Mouse (Mus musculus) hindbrain, embryonic 10.5 days (tissue): ENCODE measurements around the gene Cd200r1. TPM values are rescaled to one million over a fixed set of nuclear protein-coding genes. Genes with fewer than 3 reads are reported as not detected.

Experiments
- DNase-seq: peaks from one replicate; pipeline ENCODE4 v3.0.0-alpha.2; 2017; ENCODE audit warnings: low spot score
- H3K27ac ChIP-seq: fragments of 300-500 bp; sonication (generic); 2 replicates; pipeline ENCODE4 v1.5.1; 2016; ENCODE audit warnings: mild to moderate bottlenecking, moderate library complexity
- H3K27me3 ChIP-seq: fragments of 300-500 bp; sonication (generic); 2 replicates; pipeline ENCODE4 v1.6.1; 2016; ENCODE audit warnings: mild to moderate bottlenecking; ENCODE audit not compliant: poor library complexity, insufficient read depth, severe bottlenecking
- H3K36me3 ChIP-seq: fragments of 300-500 bp; sonication (generic); 2 replicates; pipeline ENCODE4 v1.6.1; 2016; ENCODE audit warnings: mild to moderate bottlenecking, moderate library complexity
- H3K4me1 ChIP-seq: fragments of 300-500 bp; sonication (generic); replicated peaks from 2 replicates; pipeline ENCODE4 v1.6.1; 2016; ENCODE audit warnings: mild to moderate bottlenecking
- H3K4me3 ChIP-seq: fragments of 300-500 bp; sonication (generic); 2 replicates; pipeline ENCODE4 v1.5.1; 2016; ENCODE audit warnings: mild to moderate bottlenecking, moderate library complexity
- H3K9me3 ChIP-seq: fragments of 300-500 bp; sonication (generic); 2 replicates; pipeline ENCODE4 v1.6.1; 2016; ENCODE audit warnings: mild to moderate bottlenecking, moderate library complexity
- WGBS: fragments of 180-500 bp; shearing (Covaris S2); methylation state at CpG from one replicate; pipeline ENCODE4 v1.1.7; 2016; 5-methylcytosine and 5-hydroxymethylcytosine counted together
- polyA plus RNA-seq: library from polyadenylated mRNA; unstranded; fragments of >200 nt; fragmentation: Nextera tagmentation; extraction: Ambion mirVana; gene quantifications from 2 replicates; pipeline ENCODE4 v1.2.1, GENCODE M21; 2016

Gene Cd200r1
- polyA plus RNA-seq, 1 experiment from 2014 or later = 0.50 TPM

DNA sequence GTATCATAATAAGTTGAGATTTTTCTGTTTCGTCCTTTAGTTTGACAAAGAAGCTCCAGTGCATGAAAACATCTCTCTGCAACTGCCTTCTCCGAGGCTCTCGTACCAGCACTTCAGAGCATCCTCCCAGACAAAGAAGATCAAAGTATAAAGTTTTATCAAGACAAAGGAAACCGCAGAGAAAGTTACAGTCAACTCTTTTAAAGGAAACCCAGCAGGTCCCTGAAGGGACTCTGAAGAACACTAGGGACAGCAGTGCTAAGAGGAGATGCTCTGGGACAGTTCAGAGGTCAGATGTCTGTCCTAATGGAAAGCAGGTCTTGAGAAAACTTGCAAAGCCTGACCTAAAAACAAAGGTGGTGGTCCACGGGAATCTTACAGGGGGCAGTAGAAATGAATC lies 29.9 kb upstream of the Cd200r1 start:
- Histone ChIP-seq H3K4me3 (no peak overlapping the region), H3K27me3 (no peaks in the 10 kb centered on the region), H3K27ac (no peak overlapping the region), H3K9me3 (no peaks in the 10 kb centered on the region), H3K36me3 (peaks cover 95% of the 10 kb centered on the region), H3K4me1 (no peaks in the 10 kb centered on the region)
- DNase-seq = no peak
- WGBS = 90% methylated on average over 5 of the region's 5 CpGs

DNA sequence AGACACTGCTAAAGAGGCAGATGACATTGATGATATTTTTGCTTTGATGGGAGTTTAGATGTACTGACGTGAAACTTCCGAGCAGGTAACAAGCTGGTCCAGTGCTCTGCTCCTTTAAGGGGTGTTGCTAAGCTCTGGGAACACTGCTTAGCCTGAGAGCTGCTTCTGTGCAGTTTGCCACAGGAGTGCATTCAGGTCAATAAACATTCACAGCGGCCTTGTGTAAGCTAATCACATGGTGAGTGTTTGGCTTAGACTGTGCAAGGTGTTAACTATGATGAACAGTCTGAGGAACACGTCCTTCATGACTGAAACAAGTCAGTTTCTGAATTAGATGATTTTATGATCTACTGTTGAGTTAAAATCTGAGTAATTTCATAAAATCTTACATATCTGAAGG lies 29.4 kb upstream of the Cd200r1 start:
- H3K27me3 ChIP-seq = no peaks in the 10 kb centered on the region
- H3K27ac ChIP-seq = no peak overlapping the region
- peaks cover 94% of the 10 kb centered on the region for H3K36me3 ChIP-seq

DNA sequence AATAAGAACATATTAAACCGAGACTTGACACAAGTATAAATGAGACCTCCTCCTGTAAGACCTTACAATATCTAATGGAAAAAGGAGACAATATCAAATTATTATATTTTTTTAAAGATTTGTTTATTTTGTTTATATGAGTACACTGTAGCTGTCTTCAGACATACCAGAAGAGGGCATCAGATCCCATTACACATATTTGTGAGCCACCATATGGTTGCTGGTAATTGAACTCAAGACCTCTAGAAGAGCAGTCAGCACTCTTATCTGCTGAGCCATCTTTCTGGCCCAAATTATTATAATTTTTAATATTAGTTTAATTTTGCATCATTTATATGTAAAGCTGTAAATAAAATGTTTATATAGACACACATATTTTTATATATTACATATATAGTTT lies 22.8 kb upstream of the Cd200r1 start:
- Histone ChIP-seq H3K4me1 (peaks cover 16% of the 10 kb centered on the region), H3K9me3 (no peaks in the 10 kb centered on the region), H3K27ac (no peak overlapping the region), H3K27me3 (no peaks in the 10 kb centered on the region), H3K36me3 (peaks cover 42% of the 10 kb centered on the region), H3K4me3 (no peak overlapping the region)
- WGBS = 96% methylated on average over 1 of the region's 1 CpGs
- DNase-seq = no peak

More for the DNA sequence above, 29.4 kb upstream of the Cd200r1 start:
- DNase-seq = no peak
- no peaks in the 10 kb centered on the region for H3K4me1 ChIP-seq
- H3K9me3 ChIP-seq = no peaks in the 10 kb centered on the region
- H3K4me3 ChIP-seq = no peak overlapping the region
- WGBS = 88% methylated on average over 4 of the region's 4 CpGs

DNA sequence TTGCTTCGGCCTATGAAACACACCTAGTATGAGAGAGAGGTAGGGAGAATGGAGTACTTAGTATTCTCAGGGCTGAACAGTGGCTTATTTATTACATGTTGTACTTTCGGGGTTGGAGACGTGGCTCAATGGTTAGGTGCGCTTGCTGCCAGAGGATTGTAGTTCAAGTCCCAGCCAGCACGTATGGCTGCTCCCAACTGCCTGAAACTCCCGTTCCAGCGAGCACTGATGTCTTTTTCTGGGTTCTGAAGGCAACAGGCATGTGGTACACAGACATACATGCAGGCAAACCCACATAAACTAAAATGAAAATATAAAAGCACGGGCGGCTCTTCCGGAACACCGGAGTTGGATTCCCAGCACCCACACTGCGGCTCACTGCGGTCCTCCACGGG lies 20.1 kb upstream of the Cd200r1 start:
- H3K4me3 ChIP-seq = peak overlapping the region; percentile 89
- WGBS = 9% methylated on average over 14 of the region's 14 CpGs
- DNase-seq = no peak
- peak overlapping the region; percentile 95 for H3K27ac ChIP-seq
- H3K27me3 ChIP-seq = no peaks in the 10 kb centered on the region
- peaks cover 16% of the 10 kb centered on the region for H3K4me1 ChIP-seq
- no peaks in the 10 kb centered on the region for H3K9me3 ChIP-seq
- peaks cover 19% of the 10 kb centered on the region for H3K36me3 ChIP-seq

DNA sequence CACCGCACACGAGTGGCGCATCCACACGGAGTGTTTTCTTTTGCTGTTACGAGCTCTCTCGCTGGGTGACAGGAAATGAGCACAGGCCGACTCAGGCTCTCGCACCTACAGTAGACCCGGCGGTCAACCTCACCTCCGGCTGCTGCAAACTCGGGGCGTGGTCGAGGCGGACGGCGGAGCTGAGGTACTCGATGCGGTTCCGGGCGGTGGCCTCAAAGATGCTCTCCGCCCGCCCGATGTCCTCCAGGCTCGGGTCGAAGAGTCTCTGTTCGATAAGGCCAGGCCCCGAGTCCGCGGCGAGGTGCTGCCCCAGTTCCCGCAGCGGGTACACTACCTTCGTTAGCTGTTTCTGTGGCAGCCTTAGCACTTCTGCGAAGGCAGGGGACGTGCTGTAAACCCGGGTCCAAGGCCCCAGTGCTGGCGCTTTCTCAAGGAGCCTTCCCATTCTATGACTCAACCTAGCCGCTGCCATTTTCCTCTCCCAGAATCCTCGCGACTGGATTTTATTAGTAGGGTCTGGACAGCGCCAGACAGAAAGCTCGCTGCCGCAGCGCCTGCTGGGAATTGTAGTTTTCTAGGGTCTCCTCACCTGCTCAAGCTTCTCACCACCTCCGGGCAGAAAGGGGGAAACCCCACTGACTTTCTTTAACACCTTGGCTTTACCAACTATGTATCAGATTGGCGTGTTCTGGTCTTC lies 19.5 kb upstream of the Cd200r1 start, which contains the start of gene Gtpbp8:
TSS of gene Gtpbp8 (minus strand) at position 498 of the 697 bp plus-strand sequence.
- under 1% methylated on average over 47 of the region's 47 CpGs for WGBS
- no peaks in the 10 kb centered on the region for H3K27me3 ChIP-seq
- peak within 1 kb of the TSS; percentile 89 for H3K4me3 ChIP-seq
- peak within 1 kb of the TSS; percentile 95 for H3K27ac ChIP-seq
- peaks cover 16% of the 10 kb centered on the region for H3K4me1 ChIP-seq
- H3K36me3 ChIP-seq = peaks cover 14% of the 10 kb centered on the region
- no peaks in the 10 kb centered on the region for H3K9me3 ChIP-seq
- peak; percentile 85 for DNase-seq

DNA sequence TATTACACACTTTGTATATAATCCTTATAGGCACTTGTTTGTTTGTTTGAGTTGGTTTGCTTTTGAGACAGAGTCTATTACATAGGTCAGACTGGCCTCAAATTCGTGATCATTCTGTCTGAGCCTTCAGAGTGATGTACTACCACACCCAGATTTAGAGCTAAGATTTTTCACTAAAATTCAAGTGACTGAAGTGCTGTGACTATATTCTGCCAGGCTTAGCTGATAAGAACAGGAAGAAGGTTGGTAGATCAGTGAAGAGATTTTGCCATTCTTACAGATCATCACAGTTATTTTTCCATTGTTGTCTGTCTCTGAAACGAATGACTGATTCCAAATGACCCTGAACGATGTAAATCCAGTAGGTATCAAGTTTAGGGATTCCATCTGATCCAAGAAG lies 17.5 kb upstream of the Cd200r1 start:
- 66% methylated on average over 3 of the region's 3 CpGs for WGBS
- H3K27me3 ChIP-seq = no peaks in the 10 kb centered on the region
- DNase-seq = no peak
- H3K4me1 ChIP-seq = peaks cover 16% of the 10 kb centered on the region
- no peak overlapping the region for H3K27ac ChIP-seq
- H3K36me3 ChIP-seq = no peaks in the 10 kb centered on the region
- H3K4me3 ChIP-seq = no peak overlapping the region
- H3K9me3 ChIP-seq = no peaks in the 10 kb centered on the region

DNA sequence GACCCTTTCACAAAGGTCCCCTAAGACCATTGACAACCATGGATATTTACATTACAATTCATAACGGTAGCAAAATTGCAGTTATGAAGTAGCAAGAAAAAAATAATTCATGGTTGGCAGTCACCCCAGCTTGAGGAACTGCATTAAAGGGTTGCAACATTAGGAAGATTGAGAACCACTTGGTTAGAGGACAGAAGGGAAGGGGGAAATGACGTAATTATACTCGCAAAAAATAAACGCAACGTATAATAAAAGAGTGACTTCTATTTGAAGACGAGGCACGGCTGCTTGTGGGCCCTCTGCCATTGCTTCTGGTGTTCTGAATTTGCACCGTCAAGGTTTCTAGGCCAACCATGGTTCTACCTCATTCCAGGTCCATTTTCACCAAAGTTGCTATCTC lies 7.8 kb upstream of the Cd200r1 start:
- H3K27ac ChIP-seq = no peak overlapping the region
- no peak overlapping the region for H3K4me3 ChIP-seq
- 92% methylated on average over 8 of the region's 8 CpGs for WGBS
- H3K27me3 ChIP-seq = no peaks in the 10 kb centered on the region
- H3K4me1 ChIP-seq = no peaks in the 10 kb centered on the region
- H3K36me3 ChIP-seq = no peaks in the 10 kb centered on the region
- DNase-seq = no peak
- H3K9me3 ChIP-seq = no peaks in the 10 kb centered on the region

DNA sequence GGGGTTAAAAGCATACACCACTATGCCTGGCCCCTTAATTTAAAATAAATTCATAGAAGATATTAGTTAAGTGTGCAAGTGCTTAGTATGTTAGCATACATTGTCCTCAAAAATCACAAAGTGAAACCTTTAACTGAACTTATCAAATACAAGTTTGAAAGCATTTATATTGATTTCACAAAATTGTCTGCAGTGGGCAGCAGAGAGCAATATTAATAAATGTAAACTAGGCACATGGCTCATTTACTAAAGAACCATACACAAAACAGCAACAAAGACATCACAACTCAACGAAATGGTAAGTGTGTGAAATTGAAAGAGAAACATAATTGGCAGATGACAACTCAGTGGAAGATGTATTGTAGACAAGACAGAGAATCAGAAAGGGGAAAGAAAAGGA lies 3.7 kb upstream of the Cd200r1 start:
- Histone ChIP-seq H3K36me3 (no peaks in the 10 kb centered on the region), H3K4me1 (no peaks in the 10 kb centered on the region), H3K27ac (no peak overlapping the region), H3K9me3 (no peaks in the 10 kb centered on the region), H3K4me3 (no peak overlapping the region), H3K27me3 (no peaks in the 10 kb centered on the region)
- DNase-seq = no peak
- 75% methylated on average over 1 of the region's 1 CpGs for WGBS

DNA sequence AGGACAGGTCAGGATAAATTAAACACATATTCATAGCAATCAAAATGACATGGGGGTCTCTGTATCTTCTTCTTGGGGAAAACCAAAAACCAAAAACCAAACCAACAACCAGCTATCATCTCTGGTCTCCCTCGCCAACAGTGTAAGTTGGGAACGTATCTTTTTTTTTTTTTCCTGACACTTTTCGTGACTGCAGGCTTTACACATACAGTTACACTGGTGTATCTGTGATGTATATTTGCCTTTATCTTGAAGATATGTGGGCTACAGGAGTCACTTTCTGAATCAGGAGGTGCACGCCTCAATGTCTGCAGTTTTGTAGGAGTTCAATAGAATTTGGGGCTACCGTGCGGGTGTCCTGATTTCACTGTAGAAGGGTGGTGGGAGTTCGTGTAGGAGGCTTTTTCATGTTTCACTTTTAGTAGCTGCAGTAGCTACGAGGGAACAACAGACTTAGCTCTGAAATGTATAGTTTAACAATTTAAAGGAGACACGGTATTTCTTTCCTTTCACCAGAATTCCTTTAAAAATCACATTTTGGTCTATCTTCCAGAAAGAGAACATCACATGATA lies 870 bp downstream of the Cd200r1 start:
- Histone ChIP-seq H3K36me3 (no peaks in the 10 kb centered on the region), H3K9me3 (no peaks in the 10 kb centered on the region), H3K4me3 (no peak overlapping the region), H3K27me3 (no peaks in the 10 kb centered on the region), H3K27ac (no peak overlapping the region), H3K4me1 (no peaks in the 10 kb centered on the region)
- 89% methylated on average over 9 of the region's 9 CpGs for WGBS
- no peak for DNase-seq

DNA sequence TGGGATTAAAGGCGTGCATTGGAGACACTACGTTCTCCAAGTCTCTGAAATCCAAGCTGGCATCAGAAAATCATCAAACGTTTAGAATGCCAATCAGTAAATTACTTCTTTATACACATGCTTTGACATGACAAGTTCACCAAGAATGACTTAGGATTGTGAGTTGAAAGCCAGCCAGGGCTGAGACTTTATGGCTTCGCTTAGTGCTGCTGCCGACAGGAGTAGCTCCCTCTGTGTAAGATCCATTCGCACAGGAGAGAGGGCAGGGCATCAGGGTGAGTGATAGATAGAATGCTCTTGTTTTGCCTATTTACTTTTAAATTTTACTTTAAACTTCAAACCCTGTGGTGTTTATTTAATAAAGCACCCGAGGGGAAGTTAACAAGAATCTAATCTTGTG lies 2.0 kb downstream of the Cd200r1 start:
- no peaks in the 10 kb centered on the region for H3K27me3 ChIP-seq
- no peak overlapping the region for H3K27ac ChIP-seq
- WGBS = 94% methylated on average over 7 of the region's 7 CpGs
- H3K36me3 ChIP-seq = no peaks in the 10 kb centered on the region
- DNase-seq = no peak
- H3K9me3 ChIP-seq = no peaks in the 10 kb centered on the region
- H3K4me1 ChIP-seq = no peaks in the 10 kb centered on the region
- H3K4me3 ChIP-seq = no peak overlapping the region

DNA sequence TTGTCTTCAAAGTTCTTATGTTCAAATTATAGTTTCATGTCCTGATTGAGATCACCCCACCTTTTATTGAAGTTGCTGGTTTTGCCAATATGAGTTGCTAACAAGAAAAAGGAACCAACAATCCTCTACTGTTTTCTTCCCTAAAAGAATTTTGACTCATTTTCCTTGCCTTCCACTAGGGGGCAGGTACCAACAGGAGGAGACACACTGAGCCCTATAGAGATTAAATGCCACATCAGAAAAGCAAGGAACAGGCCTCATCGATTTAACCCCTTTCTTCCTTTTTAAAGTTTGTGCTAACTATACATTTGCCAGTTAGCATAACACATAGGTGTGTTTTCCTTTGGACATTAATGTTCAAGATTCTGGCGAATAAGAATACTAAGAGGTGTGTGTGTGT lies 2.4 kb downstream of the Cd200r1 start:
- DNase-seq = no peak

DNA sequence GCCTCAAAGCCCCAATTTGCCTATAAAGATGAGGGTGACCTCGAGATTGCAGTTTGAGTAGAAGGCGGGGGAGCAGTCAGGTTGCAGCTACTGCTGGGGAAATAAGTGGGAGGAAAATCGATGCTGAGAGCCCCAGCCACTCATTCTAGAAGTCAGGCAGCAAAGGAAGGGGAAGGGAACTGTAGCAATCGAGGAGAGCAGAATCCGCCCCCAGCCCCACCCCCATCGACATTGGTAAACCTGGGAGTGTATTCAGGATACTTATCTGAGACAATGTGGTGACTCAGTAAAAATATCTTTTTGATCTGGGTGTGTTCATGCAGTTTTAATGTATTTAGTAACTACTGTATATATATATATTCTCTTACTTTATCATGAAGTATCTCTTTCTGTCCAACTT lies 7.0 kb downstream of the Cd200r1 start:
- no peak for DNase-seq
- Histone ChIP-seq H3K4me3 (no peak overlapping the region), H3K27ac (no peak overlapping the region), H3K4me1 (no peaks in the 10 kb centered on the region), H3K27me3 (no peaks in the 10 kb centered on the region), H3K9me3 (no peaks in the 10 kb centered on the region), H3K36me3 (no peaks in the 10 kb centered on the region)
- WGBS = 78% methylated on average over 6 of the region's 6 CpGs

More for the DNA sequence above, 2.4 kb downstream of the Cd200r1 start:
- Histone ChIP-seq H3K27me3 (no peaks in the 10 kb centered on the region), H3K4me3 (no peak overlapping the region), H3K27ac (no peak overlapping the region), H3K36me3 (no peaks in the 10 kb centered on the region), H3K4me1 (no peaks in the 10 kb centered on the region), H3K9me3 (no peaks in the 10 kb centered on the region)
- WGBS = 50% methylated on average over 2 of the region's 2 CpGs

DNA sequence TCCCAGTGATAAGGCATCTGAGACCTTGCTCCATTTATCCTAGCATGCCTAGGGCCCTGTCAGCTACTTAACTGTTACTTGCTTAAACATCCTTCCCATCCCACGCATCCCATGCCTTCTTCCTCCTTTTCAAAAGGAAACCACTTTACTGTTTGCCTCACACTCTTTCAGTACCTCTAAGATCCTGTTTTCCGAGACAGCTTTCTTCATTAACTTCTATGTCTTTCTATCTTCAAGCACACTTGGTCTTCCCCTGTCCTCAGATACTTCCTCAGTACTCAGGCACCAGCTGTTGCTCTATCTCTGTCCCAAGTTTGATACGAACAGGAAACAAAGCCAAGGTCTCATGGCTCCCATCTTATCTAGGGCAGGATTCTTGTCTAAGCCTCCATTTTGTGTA lies 8.1 kb downstream of the Cd200r1 start:
- Histone ChIP-seq H3K36me3 (no peaks in the 10 kb centered on the region), H3K4me1 (no peaks in the 10 kb centered on the region), H3K9me3 (no peaks in the 10 kb centered on the region), H3K27ac (no peak overlapping the region), H3K27me3 (no peaks in the 10 kb centered on the region), H3K4me3 (no peak overlapping the region)
- WGBS = 86% methylated on average over 3 of the region's 3 CpGs
- DNase-seq = no peak
